Mouse (Mus musculus): ENCODE measurements around the gene Vmac.

Vmac gene

GRCm38 (mm10) chr17:56683546-56684140, 34.2 kb downstream of the Vmac start:
- no peak for DNase-seq

DNA sequence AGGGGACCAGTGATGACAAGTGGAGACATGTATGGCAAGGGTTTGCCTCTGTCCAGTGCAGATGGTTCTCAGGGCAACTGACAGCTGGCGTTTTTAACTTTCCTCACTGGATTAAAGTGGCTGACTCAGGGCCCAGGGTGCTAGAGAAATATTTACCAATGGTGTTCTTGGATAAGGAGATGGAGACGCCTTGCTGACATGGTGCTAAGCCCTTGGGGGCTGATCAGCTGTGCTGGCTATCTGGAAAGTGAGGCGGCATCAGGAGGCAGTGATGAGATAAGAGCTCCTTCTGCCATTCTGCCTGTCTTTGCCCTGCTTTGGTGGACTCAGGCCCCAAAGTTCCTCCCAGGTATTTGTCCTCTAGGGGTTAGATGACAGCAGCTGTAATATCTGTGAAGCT, 34.9 kb downstream of the Vmac start:
- no peak for DNase-seq

GRCm38 (mm10) chr17:56681791-56682190, 36.0 kb downstream of the Vmac start:
- no peak for DNase-seq

DNA sequence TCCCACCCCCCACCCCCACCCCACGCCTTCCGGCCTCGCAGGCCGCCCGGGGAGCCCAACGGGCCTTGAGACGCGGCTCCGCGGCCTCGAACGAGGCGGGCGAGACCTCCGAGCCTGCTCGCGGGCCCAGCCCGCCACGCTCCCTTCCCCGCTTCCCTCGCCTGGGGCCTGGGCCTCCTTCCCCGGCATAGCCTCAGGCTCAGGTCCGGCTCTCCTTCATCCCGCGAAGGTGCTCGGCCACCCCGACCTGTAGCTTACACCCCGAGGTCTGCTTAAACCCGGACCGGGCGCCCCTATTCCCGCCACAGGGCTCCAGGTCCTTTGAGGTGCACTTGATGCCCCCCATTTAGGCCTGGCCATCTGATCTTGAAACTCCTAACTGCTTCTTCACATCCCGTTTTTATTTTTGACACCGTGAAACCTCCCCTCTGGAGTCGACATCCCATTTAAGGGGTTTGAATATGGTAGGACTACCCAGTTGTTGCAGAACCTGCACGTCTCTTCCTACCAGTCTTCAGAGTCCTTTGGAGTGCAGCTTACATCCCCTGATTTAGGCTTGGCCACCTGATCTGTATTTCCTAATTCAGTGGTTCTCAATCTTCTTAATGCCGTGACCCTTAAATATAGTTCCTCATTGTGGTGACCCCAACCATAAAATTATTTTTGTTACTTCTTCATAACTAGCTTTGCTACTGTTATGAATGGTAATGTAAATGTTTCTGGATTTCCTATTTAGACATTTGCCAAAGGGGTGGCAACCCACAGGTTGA, 44.0 kb downstream of the Vmac start:
- DNase-seq: no peak

DNA sequence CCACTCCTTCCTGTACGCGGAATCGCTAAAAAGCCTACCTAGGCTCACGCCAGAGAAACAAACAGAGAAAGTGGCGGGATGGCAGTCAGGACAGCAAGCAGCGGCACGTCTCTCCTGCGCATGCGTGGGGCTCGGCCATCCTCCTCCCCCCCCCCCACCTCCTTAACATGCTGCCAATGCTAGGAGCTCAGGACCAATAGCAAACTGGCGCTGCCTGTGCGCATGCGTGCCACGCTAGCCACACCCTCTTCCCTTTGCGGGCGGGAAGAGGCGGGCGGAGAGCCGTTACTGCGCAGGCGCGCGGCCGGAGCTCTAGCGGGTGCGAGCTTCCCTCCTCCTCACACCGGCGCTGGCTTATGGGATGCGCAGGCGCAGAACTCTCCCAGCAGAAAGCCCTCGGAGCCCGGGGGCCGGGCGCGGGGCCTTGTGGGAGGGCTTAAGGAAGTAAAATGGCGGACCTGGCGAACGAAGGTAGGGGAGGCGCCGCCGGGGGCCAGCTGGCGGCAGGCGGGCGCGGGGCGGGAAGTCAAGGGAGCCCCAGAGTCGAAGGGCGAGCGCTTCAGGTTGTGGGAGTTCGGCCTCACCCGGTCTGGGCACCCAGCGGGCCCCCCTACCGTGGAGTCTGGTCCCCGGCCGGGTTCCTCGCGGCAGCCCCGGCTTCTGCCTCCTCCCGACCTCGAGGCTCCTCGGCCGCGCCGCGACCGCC, 44.7 kb downstream of the Vmac start, which contains the start of gene Ranbp3:
Gene Ranbp3, plus strand, starts transcription at position 354 of the 706 bp plus-strand sequence.
- DNase-seq: peak; percentile 96 to 99

DNA sequence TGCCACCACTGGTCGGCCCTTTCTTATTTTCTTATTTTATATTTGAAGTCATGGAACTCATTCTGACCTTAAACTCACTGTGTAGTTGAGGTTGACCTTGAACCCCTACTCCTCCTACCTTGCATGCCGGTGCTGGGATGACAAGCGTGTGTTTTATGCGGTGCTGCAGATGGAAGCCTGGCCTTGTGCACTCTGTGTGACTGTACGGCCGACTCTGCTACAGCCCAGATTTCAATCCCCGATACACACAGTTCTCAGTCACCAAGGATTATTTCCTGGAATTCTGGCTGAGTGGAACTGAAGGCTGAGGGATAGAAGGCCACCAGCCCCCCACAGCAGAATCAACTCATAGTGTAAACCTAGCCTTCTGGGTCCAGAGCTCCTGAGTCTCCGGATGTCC, 48.1 kb downstream of the Vmac start:
- no peak for DNase-seq

- DNase-seq: peak; percentile 61 to 86
These were observed 49.3 kb downstream of the Vmac start for GRCm38 (mm10) chr17:56668384-56669144.

GRCm38 (mm10) chr17:56667591-56667990, 50.2 kb downstream of the Vmac start:
- no peak for DNase-seq

DNA sequence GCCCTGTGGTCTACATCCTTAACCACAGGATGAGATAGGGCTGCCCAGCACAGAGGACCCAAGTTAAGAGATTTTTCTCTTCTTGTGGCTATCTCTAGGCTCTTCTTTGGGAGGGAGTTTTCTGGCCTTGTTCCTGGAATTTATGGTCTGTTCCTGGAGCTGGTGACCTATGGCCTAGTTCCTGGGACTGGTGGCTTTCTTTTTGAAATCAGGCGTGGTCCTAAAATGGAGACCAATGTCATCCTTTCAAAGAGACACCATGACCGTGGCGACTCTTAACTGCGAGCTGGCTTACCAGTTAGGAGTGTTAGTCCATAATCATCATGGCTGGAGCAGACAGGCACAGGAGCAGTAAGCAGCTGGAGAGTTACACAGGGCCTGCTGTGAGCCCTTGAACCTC, 51.4 kb downstream of the Vmac start:
- no peak for DNase-seq

DNA sequence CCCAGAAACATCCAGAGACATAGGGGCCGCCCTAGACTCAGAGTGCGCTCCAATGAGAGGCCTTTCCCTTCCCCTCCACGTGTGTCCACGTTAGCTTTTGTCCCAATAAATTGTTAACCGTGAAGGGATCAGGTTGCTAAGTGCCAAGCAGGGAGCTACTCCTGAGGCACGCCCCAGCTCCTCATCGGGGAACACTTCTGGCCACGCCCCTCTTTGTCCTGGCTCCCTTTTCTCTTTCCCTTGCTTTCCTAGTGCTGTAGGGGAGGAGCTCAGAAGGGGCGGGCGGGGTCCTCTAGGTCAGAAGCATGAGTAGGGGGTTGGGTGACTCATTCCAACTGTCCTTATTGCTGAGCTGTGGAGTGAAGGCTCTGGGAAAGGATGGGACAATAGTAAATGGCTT, 53.5 kb downstream of the Vmac start:
- DNase-seq: no peak

Measured in spleen, adult 18-20 months (tissue).